Mouse (Mus musculus) embryo, embryonic 11.5 days (tissue): Measurements from ENCODE around the gene Arl6ip5.

Experiments
- DNase-seq: peaks from one replicate; pipeline ENCODE4 v3.0.0-alpha.2; 2012; ENCODE audit warnings: low read depth, low spot score

Gene Arl6ip5

DNA sequence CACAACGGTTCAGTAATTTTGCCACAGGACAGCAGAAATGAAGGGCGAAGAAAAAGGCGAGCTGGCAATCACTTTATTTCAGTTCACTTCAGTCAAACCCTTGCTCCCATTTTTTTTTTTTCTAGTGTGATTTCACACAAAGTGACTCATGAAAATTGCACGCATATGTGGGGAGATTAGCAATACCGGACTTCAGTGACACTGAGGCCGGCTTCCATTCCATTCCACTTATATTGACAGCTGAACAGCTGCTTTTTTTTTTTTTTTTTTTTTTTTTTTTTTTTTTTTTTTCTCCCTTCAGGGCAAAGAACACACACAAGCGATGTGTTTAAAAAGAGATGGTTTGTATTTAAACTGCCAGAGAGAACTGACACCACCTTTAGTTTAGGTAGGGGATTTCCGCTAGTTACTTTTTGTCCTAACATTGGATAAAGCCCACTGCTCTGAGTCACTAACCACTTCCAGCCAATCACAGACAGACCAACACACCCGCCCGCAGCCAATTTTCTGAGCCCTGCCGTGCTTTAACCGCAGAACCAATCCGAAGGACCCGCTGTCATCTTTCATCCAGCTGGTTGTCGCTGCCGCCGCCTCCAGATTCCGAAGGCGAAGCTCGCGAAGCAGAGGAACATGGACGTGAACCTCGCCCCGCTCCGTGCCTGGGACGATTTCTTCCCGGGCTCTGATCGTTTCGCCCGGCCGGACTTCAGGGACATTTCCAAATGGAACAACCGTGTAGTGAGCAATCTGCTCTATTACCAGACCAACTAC is at the start of gene Arl6ip5:
Gene Arl6ip5, plus strand, starts transcription at position 499 of the 771 bp plus-strand sequence.
- DNase-seq = peak; percentile 81

DNA sequence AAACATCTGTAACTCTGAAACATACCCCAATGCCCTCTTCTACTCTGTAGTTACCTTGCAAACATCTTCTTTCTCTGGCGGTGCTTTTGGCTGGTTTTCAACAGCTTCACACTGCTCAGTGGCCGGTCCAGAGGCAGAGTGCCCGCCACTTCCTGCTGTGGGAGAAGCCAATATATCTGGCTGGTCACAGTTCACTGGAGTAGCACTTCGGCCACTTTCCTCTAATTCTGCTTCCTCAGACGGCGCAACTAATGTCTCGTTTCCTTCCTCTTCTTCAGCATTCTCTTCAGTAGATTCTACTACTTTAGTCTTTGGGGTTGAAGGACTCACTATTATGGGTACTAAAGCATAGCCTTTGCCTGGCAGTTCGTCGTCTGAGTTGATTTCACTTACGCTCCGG is 34.8 kb upstream of the Arl6ip5 start:
- DNase-seq = no peak

DNA sequence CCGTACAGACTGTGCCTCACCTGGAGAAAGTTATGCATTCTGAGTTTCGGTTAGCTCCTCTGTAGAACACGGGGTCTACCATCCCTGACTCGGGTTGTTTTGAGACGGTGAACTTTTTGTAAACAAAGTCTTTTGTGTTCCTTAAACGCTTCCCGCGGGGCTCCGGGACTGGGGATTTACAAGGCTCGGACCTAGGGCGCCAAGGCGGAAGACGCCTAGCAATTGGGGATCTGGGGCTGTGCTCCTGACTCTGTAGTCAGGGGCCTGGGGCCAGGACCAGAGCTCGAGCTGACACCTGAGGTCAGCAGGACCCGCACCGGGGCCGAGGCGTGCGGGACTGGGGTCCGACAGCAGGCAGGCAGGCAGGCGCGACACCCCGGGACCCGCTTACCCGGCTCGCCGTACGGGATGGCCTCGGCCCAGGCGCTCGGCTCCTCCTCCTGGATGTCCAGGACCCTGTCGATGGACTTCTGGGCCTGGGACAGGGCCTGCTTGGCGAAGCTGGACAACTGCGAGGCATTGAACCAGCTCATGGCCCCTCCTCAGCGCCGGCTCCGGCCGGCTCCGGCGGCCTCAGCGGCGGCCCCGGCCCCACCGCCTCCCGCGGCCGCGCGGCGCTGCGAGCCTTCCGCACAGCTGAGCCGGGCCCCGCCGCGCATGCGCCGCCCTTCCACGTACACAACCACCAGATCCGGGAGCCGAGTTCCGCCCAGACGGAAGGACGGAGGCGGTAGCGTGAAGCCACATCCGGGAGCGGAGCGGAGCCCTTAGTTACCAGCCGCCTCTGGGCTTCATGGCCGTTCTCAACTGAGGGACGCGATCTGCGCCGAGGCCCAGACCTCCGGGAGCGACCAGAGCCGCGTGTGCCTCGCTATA is 31.8 kb upstream of the Arl6ip5 start, which contains the start of gene Tmf1:
Gene Tmf1, minus strand, starts transcription at position 632 of the 876 bp plus-strand sequence.
- peak; percentile 92 for DNase-seq

DNA sequence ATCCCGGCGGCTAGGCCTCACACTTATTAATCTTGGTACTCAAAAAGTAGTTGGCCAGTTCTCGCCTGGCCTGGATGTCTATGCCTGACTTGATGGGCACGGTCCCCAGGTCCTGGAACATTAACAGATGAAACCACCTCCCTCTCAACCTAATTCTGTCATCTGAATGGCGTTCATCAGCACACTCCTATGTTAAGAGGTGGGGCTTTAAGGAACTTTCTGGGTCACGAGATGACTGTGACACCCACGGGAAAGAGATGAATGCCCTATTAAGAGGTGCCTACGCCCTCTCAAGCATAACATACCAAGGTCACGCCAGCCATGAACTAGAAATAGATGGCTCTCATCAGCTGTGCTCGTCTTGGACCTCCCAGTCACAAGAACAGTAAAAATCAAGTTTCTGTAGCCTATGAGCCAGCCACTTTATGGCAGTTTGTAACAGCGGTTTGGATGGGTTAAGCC is 31.1 kb upstream of the Arl6ip5 start:
- DNase-seq = no peak

DNA sequence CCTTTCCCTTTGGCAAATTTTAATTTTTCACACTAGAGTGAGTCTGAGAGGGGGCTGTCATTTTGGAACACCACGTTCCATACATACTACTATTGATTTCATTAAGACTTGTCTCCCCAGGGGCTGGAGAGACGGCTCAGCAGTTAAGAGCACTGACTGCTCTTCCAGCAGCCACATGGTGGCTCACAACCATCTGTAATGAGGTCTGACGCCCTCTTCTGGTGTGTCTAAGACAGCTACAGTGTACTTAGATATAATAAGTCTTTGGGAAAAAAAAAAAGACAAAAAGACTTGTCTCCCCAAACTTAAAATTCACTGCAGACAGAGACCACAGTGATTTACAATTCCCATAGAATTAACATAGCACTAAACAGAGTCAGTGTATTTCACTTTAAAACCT is 10.1 kb upstream of the Arl6ip5 start:
- DNase-seq = no peak

DNA sequence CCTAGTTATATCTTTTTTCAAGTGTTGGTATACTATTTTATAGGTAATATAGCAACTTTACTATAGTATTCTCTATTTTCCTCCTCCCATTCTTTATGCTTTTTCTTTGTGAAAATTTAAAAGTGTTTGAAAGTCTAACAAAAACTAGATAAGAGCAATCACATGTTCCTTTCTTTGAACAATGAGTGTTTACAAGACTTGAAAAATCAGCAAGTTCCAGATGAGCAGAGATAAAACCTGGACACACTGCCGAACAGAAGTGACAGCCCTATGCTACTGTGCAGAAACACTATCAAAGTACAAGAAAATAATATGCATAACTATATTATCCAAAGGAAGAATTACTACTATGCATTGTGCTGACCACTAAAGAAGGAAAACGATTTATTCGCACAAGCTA is 8.0 kb upstream of the Arl6ip5 start:
- no peak for DNase-seq

DNA sequence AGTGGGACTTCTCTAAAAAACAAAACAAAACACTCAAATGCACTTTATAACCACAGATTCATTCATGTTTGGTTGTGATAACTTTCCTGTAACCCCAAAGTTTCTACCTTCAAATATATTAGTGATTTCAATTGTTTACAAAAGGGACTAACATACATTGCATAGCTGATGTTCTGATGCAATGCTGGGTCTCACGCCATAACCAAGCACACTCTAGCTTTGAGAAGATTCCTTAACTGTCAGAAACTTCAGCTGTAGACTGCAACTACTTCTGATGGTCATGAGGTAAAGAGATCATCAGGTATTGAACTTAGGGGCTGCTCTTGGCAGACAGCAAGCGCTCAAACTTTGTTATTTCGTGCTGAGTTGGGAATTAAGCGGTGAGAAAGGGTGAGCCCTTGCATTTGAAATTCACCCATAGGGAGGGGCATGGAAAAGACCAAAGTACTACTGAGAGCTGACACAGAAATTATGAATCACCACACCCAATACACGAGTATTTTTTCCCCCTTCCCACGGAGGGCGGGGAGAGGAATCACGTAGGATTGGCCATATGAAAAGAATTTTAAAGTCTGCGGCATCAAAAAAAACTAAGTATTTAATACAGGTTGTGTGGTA is 6.1 kb upstream of the Arl6ip5 start:
- no peak for DNase-seq

DNA sequence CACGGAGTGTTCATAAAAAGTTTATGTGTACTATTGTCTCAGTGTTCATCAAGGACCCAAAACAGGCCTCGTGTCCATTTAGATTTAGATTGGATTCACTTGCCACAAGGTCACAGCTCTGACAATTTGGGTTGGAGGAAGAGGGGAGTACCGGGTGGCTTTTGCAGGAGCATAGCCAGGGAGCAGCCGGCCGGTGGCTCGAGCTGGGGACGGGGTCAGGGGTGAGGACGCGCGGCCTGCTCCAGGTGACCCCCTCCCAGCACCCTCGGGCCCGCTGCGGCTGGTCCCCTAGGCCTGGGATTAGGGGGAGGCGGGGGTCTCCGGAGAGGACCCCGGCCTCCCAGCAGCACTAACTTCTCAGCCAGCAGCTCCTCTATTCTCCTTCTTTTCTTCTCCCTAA is 5.5 kb upstream of the Arl6ip5 start:
- DNase-seq = no peak

DNA sequence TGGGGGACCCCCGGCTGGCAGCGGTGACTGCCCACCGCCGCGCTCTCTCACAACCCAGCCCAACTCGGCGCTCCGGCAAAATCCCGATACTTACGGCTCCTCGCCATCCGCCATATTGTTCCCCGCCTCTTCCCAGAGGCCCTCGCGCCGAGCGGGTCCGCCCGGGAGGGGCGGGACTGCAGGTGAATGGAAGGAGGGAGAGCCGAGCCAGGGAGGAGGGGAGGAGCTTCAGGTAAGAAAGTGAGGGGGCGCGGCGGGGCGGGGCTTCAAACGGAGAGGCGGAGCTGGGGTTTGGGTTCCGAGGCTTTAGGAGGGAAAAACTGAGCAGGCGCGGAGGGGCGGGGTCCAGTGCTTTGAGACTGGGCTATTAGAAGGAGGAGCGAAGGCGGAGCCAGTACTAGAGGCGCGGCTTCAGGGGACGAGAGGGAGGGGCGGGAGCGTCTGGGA is 5.0 kb upstream of the Arl6ip5 start, which contains the start of gene Uba3:
Gene Uba3, minus strand, starts transcription at position 209 of the 447 bp plus-strand sequence.
- DNase-seq = peak; percentile 99

GRCm38 (mm10) chr6:97207085-97207484 is 3.4 kb upstream of the Arl6ip5 start:
- no peak for DNase-seq

GRCm38 (mm10) chr6:97208406-97208805 is 2.1 kb upstream of the Arl6ip5 start:
- no peak for DNase-seq

GRCm38 (mm10) chr6:97209201-97209600 is 1.3 kb upstream of the Arl6ip5 start:
- DNase-seq = no peak

DNA sequence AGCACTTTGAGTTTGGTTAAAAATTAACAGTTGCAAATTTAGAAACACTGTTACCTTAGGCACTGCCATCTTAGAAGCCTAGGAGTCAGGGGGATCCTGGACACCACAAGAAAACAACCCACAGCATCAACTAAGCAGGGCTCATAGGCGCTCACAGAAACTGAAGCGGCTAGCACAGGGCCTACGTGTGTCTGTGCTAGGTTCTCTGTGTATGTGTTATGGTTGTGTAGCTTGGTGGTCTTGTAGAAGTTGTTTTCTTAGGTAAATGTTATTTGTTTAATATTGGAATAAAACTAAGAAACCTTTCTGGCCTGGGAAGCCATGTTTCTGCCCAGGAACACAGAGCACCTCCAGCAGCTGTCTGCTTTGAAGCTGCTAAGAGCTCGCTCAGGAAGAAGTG is 738 bp upstream of the Arl6ip5 start:
- no peak for DNase-seq

- DNase-seq = no peak
Observed at GRCm38 (mm10) chr6:97210962-97211601, 593 bp downstream of the Arl6ip5 start.

DNA sequence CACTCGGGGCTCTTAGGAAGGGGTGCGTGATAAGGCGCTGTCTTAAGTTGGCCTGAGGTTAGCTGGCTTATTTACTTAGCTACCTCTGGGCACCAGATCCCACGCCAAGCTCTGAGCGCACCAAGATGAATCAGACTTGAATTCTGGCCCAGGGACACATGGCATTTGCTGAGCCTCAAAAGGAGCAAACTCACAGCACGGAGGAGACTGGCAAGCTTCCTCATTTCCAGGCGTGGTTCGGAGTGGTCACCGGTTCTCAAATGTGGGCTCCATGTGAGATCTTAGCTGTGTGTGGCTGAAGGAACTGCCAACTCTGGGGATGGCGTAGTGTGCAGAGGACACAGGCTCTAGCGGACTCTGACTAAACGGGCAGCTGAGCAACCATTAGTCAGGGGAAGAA is 1.5 kb downstream of the Arl6ip5 start:
- no peak for DNase-seq

GRCm38 (mm10) chr6:97216154-97216821 is 5.8 kb downstream of the Arl6ip5 start:
- no peak for DNase-seq

DNA sequence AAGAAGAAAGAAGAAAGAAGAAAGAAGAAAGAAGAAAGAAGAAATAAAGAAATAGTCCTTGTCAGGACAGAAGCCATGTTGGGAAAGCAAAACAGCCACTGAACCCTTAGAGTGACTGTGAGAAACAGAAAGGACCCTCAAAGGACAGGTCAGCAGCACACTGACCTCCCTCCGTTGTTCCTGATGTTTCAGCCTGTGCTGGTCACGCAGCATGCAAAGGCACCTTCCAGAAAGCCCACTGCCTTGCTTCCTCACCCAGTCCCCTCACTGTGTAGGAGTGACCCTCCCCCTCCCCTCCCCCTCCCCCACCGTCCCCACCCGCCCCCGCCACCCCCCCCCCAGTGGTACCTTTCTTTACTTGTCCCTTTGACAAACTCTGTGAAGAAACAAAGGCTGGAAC is 10.2 kb downstream of the Arl6ip5 start:
- DNase-seq = no peak

- no peak for DNase-seq
Observed at GRCm38 (mm10) chr6:97221205-97222025, 10.9 kb downstream of the Arl6ip5 start.

DNA sequence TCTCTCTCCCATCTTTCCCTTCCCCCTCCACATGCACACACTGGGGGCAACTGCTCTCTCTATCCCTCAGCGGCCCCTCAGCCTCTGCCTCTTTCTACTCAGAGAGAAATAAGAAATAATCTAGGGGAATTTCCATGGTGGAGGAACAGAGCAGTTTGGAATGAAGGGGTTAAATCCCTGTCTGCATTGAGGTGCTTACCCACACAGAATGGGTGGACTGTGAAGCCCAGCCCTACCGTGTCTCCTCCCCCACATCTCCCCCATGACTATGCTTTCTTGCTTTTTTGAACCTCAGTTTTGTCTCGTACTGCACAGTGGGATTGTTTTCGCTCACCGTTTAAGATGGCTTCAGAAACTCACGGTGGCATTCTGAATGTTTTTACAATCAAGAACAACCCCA is 11.8 kb downstream of the Arl6ip5 start:
- no peak for DNase-seq

DNA sequence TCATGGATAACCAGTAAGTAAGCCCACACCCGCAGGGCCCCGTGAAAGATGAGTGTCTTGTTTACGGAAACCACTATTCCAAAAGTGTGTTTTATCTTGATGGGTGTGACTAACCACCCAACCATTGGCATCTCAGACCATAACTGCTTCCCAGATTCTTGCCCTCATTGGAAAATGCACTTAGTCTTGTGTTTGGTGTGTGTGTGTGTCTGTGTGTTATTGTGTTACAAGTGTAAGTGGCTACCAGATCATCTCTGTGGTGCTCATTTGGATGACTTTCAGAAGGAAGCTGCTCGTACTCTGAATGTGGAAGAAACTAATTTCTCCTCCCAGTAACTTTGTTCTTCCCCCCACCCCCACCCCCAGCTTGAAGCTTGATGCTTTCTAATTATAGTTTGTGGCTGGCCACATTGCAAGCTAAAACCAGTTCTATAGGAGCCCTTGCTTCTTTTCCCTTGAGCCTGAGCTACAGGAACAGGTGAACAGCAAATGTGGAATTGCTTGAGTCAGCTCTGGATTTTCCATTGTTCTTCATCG is 12.5 kb downstream of the Arl6ip5 start:
- no peak for DNase-seq
